Mouse (Mus musculus): ENCODE results near the gene Il12rb1. TPM values are rescaled to one million over a fixed set of nuclear protein-coding genes. Genes with fewer than 3 reads are reported as not detected.

The Il12rb1 gene
- polyA plus RNA-seq, 1 experiment from 2014 or later: 0.45 TPM

- no peak for ATAC-seq (ENCODE audit: low FRiP score, low TSS enrichment)
- Histone ChIP-seq H3K36me3 (ENCODE audit: control insufficient read depth, insufficient read depth, low read length) (peaks cover 33% of the 10 kb centered on the region), H3K4me3 (replicated peaks; ENCODE audit: low read depth, low read length) (no peak overlapping the region), H3K9me3 (ENCODE audit: control insufficient read depth, low read length) (no peaks in the 10 kb centered on the region), H3K9ac (replicated peaks; ENCODE audit: low read length) (no peak overlapping the region; the same call in 1 of the 2 replicates), H3K27ac (replicated peaks; ENCODE audit: low read depth, low read length) (no peak overlapping the region), H3K4me1 (ENCODE audit: control insufficient read depth, insufficient read depth, low read length) (peaks cover 16% of the 10 kb centered on the region; the same call in 1 of the 2 replicates), H3K4me2 (ENCODE audit: low read length) (no peak overlapping the region; the same call in 1 of the 2 replicates), H3K27me3 (ENCODE audit: control insufficient read depth, insufficient read depth, low read length) (peaks cover 12% of the 10 kb centered on the region; the same call in 1 of the 2 replicates)
- 81% methylated on average over 9 of the region's 9 CpGs for whole genome bisulfite sequencing
- no peak for DNase-seq
Observed at GRCm38 (mm10) chr8:70765329-70765728, 42.9 kb upstream of the Il12rb1 start.

DNA sequence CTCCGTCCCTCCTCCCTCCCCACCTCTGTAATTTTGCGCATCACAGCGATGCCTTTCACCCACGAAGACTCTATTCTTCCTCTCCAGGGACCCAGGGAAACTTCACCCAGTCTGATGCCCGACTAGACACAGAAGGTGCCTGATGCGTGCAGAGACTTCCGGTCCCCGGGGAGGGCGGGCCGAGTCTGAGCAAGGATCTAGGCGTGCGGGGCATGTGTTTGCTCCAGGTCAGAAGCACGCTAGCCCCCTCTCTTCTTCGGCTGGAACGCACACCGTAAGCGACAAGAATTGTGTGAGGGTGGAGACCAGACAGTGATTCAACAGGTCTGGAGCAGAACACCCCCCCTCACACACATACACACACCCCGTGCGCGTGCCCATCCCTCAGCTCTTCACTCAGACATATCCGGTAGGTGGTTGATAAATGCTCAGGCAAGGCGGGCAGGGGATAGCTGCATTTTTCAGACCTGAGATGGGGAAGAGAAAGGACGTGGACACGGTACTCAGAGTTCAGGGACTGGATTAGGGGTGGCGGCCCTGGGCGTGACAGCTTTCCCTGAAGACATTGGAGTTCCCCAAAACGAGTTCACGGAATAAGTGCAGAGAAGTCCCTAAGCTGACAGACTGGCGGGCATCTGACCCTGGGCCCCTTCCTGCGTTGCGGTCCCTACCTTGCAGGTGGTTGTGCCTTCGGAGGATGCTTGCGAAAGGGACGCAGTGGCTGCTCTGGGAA is 42.2 kb upstream of the Il12rb1 start:
- DNase-seq: no peak
- H3K4me1 ChIP-seq (ENCODE audit: control insufficient read depth, insufficient read depth, low read length): peaks cover 16% of the 10 kb centered on the region; the same call in 1 of the 2 replicates
- ATAC-seq (ENCODE audit: low FRiP score, low TSS enrichment): no peak
- H3K27me3 ChIP-seq (ENCODE audit: control insufficient read depth, insufficient read depth, low read length): peaks cover 12% of the 10 kb centered on the region; the same call in 1 of the 2 replicates
- H3K9ac ChIP-seq (replicated peaks; ENCODE audit: low read length): peak overlapping the region; percentile 36
- H3K27ac ChIP-seq (replicated peaks; ENCODE audit: low read depth, low read length): no peak overlapping the region
- H3K9me3 ChIP-seq (ENCODE audit: control insufficient read depth, low read length): no peaks in the 10 kb centered on the region
- H3K4me2 ChIP-seq (ENCODE audit: low read length): peak overlapping the region; percentile 45
- peaks cover 40% of the 10 kb centered on the region for H3K36me3 ChIP-seq (ENCODE audit: control insufficient read depth, insufficient read depth, low read length)
- 3% methylated on average over 34 of the region's 34 CpGs for WGBS
- peak overlapping the region; percentile 18 for H3K4me3 ChIP-seq (replicated peaks; ENCODE audit: low read depth, low read length)

DNA sequence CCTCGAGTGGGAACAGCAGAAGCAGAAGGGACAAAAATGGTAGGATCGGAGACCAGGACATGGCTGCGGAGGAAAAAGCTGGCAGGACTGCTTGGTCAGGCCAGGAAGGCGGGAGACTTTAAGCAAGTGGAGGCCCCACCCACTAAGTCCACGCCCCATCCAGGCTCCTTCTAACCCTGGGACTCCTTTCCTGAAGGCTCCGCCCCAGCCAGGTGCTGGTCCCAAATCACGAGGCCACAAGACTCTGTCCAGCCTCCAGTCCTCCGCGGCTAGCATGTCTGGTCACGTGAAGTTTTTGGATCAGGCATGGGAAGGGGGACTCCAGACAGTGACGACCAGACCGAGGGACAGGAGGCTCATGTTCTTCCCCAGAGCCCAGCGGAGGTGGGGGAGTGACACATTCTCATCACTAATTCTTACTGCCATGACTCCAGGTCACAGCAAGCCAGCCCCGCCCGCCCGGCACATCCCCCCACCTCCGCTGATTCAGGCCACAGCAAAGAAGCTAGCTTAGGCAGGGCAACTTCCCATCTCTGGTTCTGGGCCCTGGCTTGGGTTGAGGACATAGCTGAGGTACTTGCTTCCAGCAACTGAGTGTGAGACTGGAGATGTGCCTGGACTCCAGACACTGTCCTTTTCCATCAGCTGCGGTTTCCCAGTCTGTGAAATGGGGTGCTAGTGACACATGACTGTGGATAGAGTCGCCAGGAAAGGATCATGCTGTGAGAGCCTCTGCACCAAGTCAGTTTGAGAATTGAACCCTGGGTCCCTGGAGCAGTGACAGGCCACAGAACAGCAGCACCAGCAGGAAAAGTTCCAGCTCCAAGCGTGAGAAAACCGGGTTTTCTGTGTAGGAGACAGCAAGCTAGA is 41.4 kb upstream of the Il12rb1 start:
- peak overlapping the region; percentile 18; the same call in 1 of the 2 replicates for H3K4me3 ChIP-seq (replicated peaks; ENCODE audit: low read depth, low read length)
- ATAC-seq (ENCODE audit: low FRiP score, low TSS enrichment) (no peak), DNase-seq (no peak)
- H3K36me3 ChIP-seq (ENCODE audit: control insufficient read depth, insufficient read depth, low read length): peaks cover 47% of the 10 kb centered on the region
- H3K4me1 ChIP-seq (ENCODE audit: control insufficient read depth, insufficient read depth, low read length): peaks cover 12% of the 10 kb centered on the region; the same call in 1 of the 2 replicates
- WGBS: 8% methylated on average over 21 of the region's 21 CpGs
- no peak overlapping the region for H3K27ac ChIP-seq (replicated peaks; ENCODE audit: low read depth, low read length)
- H3K9me3 ChIP-seq (ENCODE audit: control insufficient read depth, low read length): no peaks in the 10 kb centered on the region
- H3K9ac ChIP-seq (replicated peaks; ENCODE audit: low read length): peak overlapping the region; percentile 36; the same call in 1 of the 2 replicates
- H3K4me2 ChIP-seq (ENCODE audit: low read length): peak overlapping the region; percentile 45
- peaks cover 12% of the 10 kb centered on the region; the same call in 1 of the 2 replicates for H3K27me3 ChIP-seq (ENCODE audit: control insufficient read depth, insufficient read depth, low read length)

GRCm38 (mm10) chr8:70767503-70767902 is 40.7 kb upstream of the Il12rb1 start:
- no peak overlapping the region for H3K4me2 ChIP-seq (ENCODE audit: low read length)
- no peak overlapping the region for H3K4me3 ChIP-seq (replicated peaks; ENCODE audit: low read depth, low read length)
- ATAC-seq (ENCODE audit: low FRiP score, low TSS enrichment) (no peak), DNase-seq (no peak)
- WGBS: 87% methylated on average over 6 of the region's 6 CpGs
- H3K36me3 ChIP-seq (ENCODE audit: control insufficient read depth, insufficient read depth, low read length): peaks cover 54% of the 10 kb centered on the region
- H3K27me3 ChIP-seq (ENCODE audit: control insufficient read depth, insufficient read depth, low read length): peaks cover 12% of the 10 kb centered on the region; the same call in 1 of the 2 replicates
- no peaks in the 10 kb centered on the region for H3K9me3 ChIP-seq (ENCODE audit: control insufficient read depth, low read length)
- H3K9ac ChIP-seq (replicated peaks; ENCODE audit: low read length): no peak overlapping the region
- peaks cover 12% of the 10 kb centered on the region; the same call in 1 of the 2 replicates for H3K4me1 ChIP-seq (ENCODE audit: control insufficient read depth, insufficient read depth, low read length)
- no peak overlapping the region for H3K27ac ChIP-seq (replicated peaks; ENCODE audit: low read depth, low read length)

DNA sequence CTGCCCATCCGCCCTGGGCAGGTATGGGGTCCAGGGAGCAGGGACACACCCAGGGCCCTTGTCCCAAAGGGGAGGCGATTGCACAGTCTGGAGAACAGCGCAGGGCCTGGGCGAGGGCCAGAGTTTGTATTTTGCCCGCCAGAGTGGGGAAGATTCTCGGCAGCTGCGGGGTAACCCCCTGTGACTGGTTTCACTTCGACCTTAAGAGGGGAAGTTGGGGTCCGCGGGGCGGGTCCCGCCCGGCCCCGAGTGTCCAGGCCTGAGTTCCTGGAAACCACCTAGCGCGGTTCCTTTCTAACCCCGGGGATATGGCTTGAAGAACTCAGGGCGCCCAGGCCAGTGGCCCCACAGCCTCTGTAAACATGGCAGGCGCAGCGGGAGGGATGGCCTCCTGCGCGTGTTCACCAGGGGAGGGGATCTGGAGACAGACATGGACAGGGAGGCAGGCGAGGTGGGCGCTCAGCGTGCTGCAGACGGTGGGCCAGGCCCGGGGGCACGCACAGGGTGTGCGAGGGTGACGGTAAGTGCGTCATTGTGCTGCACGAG is 39.9 kb upstream of the Il12rb1 start:
- H3K27me3 ChIP-seq (ENCODE audit: control insufficient read depth, insufficient read depth, low read length): peaks cover 12% of the 10 kb centered on the region; the same call in 1 of the 2 replicates
- no peak overlapping the region for H3K9ac ChIP-seq (replicated peaks; ENCODE audit: low read length)
- peaks cover 60% of the 10 kb centered on the region for H3K36me3 ChIP-seq (ENCODE audit: control insufficient read depth, insufficient read depth, low read length)
- DNase-seq (no peak), ATAC-seq (ENCODE audit: low FRiP score, low TSS enrichment) (no peak)
- no peaks in the 10 kb centered on the region for H3K9me3 ChIP-seq (ENCODE audit: control insufficient read depth, low read length)
- H3K4me3 ChIP-seq (replicated peaks; ENCODE audit: low read depth, low read length): no peak overlapping the region
- peaks cover 12% of the 10 kb centered on the region; the same call in 1 of the 2 replicates for H3K4me1 ChIP-seq (ENCODE audit: control insufficient read depth, insufficient read depth, low read length)
- H3K27ac ChIP-seq (replicated peaks; ENCODE audit: low read depth, low read length): no peak overlapping the region
- WGBS: 94% methylated on average over 32 of the region's 32 CpGs
- no peak overlapping the region for H3K4me2 ChIP-seq (ENCODE audit: low read length)

DNA sequence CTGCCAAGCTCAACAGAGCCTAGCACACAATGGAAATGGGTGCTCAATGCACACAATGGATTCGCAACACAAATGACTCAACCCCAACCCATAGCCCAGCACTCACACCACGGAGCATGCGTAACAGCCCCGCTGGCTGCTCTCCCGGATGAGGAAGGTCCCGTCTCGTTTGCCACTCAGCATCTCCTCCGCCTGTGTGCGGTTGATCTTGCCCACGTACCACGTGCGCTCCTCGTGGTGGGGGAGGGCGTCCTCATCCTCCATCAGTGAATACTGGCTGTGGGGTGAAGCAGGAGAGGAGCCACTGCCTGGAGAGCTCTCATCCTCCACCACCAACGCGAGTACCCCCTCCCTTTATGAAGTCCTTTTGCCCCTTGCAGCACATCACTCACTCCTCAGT is 39.3 kb upstream of the Il12rb1 start:
- H3K27ac ChIP-seq (replicated peaks; ENCODE audit: low read depth, low read length): no peak overlapping the region
- no peak overlapping the region for H3K9ac ChIP-seq (replicated peaks; ENCODE audit: low read length)
- H3K4me1 ChIP-seq (ENCODE audit: control insufficient read depth, insufficient read depth, low read length): peaks cover 12% of the 10 kb centered on the region; the same call in 1 of the 2 replicates
- ATAC-seq (ENCODE audit: low FRiP score, low TSS enrichment) (peak; percentile 15; the same call in 1 of the 2 replicates), DNase-seq (no peak)
- no peak overlapping the region for H3K4me2 ChIP-seq (ENCODE audit: low read length)
- no peaks in the 10 kb centered on the region for H3K9me3 ChIP-seq (ENCODE audit: control insufficient read depth, low read length)
- WGBS: 83% methylated on average over 16 of the region's 16 CpGs
- peaks cover 12% of the 10 kb centered on the region; the same call in 1 of the 2 replicates for H3K27me3 ChIP-seq (ENCODE audit: control insufficient read depth, insufficient read depth, low read length)
- no peak overlapping the region for H3K4me3 ChIP-seq (replicated peaks; ENCODE audit: low read depth, low read length)
- H3K36me3 ChIP-seq (ENCODE audit: control insufficient read depth, insufficient read depth, low read length): peaks cover 65% of the 10 kb centered on the region

DNA sequence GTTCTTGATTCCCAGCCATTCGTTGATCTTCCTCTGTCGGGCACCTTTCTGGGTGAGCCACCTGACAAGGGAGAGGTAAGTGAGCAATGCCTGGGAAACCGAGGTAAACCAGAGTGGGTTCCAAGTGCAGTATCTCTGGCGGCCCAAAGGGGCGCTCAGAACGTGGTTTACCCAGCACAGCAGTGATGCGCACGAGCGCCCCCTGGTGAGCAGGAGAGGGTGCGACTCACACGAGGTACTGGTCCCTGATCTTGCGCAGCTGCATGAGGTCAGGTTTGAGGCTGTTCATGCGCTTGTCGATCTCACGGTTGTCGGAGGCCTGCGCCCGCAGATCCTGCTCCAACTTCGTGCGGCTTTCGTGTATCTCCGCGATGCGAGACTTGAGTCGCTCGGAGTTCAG is 38.9 kb upstream of the Il12rb1 start:
- ATAC-seq (ENCODE audit: low FRiP score, low TSS enrichment): peak; percentile 78
- no peak overlapping the region for H3K9ac ChIP-seq (replicated peaks; ENCODE audit: low read length)
- H3K4me1 ChIP-seq (ENCODE audit: control insufficient read depth, insufficient read depth, low read length): peaks cover 12% of the 10 kb centered on the region; the same call in 1 of the 2 replicates
- H3K4me2 ChIP-seq (ENCODE audit: low read length): no peak overlapping the region
- H3K27me3 ChIP-seq (ENCODE audit: control insufficient read depth, insufficient read depth, low read length): peaks cover 12% of the 10 kb centered on the region; the same call in 1 of the 2 replicates
- WGBS: 7% methylated on average over 26 of the region's 26 CpGs
- H3K36me3 ChIP-seq (ENCODE audit: control insufficient read depth, insufficient read depth, low read length): peaks cover 66% of the 10 kb centered on the region
- peak; percentile 98 for DNase-seq
- H3K4me3 ChIP-seq (replicated peaks; ENCODE audit: low read depth, low read length): no peak overlapping the region
- no peaks in the 10 kb centered on the region for H3K9me3 ChIP-seq (ENCODE audit: control insufficient read depth, low read length)
- H3K27ac ChIP-seq (replicated peaks; ENCODE audit: low read depth, low read length): no peak overlapping the region

DNA sequence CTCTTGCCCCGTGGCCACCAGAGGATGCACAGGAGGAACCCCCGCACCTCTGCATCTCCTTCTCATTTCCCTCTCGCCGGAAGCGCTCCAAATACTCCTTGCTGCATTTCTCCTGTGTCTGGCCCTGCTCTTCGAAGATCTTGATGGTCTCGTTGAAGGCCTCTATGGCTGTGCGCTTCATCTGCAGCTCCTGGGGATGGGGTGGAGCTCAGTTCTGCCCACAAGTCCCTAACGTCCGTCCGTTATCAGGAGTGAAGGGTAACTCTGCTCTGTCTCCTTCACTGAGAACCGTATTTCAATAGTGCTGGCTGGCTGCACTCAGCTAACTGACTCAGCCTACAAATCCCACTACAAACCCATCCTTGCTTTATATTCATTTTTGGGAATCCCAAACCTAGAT is 38.4 kb upstream of the Il12rb1 start:
- no peak overlapping the region for H3K9ac ChIP-seq (replicated peaks; ENCODE audit: low read length)
- DNase-seq: no peak
- H3K4me3 ChIP-seq (replicated peaks; ENCODE audit: low read depth, low read length): no peak overlapping the region
- peaks cover 12% of the 10 kb centered on the region; the same call in 1 of the 2 replicates for H3K27me3 ChIP-seq (ENCODE audit: control insufficient read depth, insufficient read depth, low read length)
- 72% methylated on average over 12 of the region's 12 CpGs for WGBS
- no peak for ATAC-seq (ENCODE audit: low FRiP score, low TSS enrichment)
- H3K9me3 ChIP-seq (ENCODE audit: control insufficient read depth, low read length): no peaks in the 10 kb centered on the region
- no peak overlapping the region for H3K27ac ChIP-seq (replicated peaks; ENCODE audit: low read depth, low read length)
- peaks cover 16% of the 10 kb centered on the region for H3K4me1 ChIP-seq (ENCODE audit: control insufficient read depth, insufficient read depth, low read length)
- no peak overlapping the region for H3K4me2 ChIP-seq (ENCODE audit: low read length)
- H3K36me3 ChIP-seq (ENCODE audit: control insufficient read depth, insufficient read depth, low read length): peaks cover 71% of the 10 kb centered on the region

Measured in midbrain, embryonic 14.5 days (tissue).